Mouse (Mus musculus): ENCODE measurements around the gene Aldh3b3.

- no peak for TF ChIP-seq POLR2A (IDR thresholded peaks at IDR 0.05; ENCODE audit: low read depth, low read length)
- no peak for TF ChIP-seq CTCF (IDR thresholded peaks at IDR 0.05; ENCODE audit: extremely low read depth, insufficient read depth, insufficient read length, insufficient replicate concordance)
Observed at GRCm38 (mm10) chr19:4001752-4002151, 43.3 kb downstream of the Aldh3b3 start.
